Mouse (Mus musculus) thymus, adult 2 months (tissue): ENCODE measurements around the gene Tmem151a.

ENCODE experiments used
- CTCF ChIP-seq: fragments of 200-500 bp; IDR thresholded peaks from 2 replicates; pipeline ENCODE4 v1.5.1; 2012; ENCODE audit warnings: mild to moderate bottlenecking, control low read depth, low read length, moderate library complexity, borderline replicate concordance; ENCODE audit not compliant: control insufficient read depth, poor library complexity, insufficient read depth; ENCODE audit errors: extremely low read depth
- POLR2A ChIP-seq: fragments of 200-500 bp; IDR thresholded peaks from 2 replicates; pipeline ENCODE4 v1.6.1; 2012; ENCODE audit warnings: mild to moderate bottlenecking, low read length, control low read depth, moderate library complexity; ENCODE audit not compliant: control insufficient read depth, poor library complexity, insufficient read depth; ENCODE audit errors: extremely low read depth

DNA sequence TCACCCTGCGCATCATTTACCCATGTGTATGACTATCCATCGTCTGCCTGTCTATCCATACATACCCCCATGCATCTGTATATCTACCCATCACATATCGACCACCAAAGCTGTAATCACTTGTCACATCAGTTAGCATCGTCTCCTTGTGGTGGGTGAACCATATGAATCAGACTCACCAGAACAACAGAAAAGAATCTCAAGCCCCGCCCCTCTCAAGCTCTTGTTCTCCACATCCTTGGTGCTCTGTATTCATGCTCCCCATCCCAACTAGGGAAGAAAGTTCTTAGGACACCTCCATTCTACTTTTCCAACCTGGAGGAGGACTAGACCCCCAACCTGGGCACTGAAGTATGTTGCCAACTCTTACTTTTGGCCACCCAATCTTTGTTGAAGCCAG lies 23.3 kb downstream of the Tmem151a start:
- TF ChIP-seq POLR2A (no peak), CTCF (no peak)
